Mouse (Mus musculus): Measurements from ENCODE around the gene 3110009E18Rik. TPM values are rescaled to one million over a fixed set of nuclear protein-coding genes. Genes with fewer than 3 reads are reported as not detected.

Gene 3110009E18Rik
- polyA plus RNA-seq, 1 experiment from 2014 or later = 20.7 TPM

DNA sequence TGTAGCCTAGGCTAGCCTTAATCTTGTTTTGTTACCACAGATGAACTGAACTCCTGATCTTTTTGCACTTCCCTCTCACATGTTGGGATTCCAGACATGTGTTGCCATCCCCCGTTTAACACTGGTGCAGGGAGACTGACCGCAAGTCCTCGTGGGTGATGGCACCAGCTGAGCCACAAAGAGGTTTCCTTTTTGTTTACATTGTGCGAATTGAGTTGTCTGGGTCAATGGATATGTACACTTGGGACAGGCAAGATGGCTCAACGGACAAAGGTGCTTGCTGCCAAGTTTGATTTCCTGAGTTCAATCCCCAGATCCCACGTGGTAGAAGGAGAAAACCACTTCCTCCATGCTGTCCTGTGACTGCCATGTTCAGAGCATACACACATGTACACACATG, 71.3 kb downstream of the 3110009E18Rik start:
- H3K27ac ChIP-seq (replicated peaks) = no peak overlapping the region
- H3K36me3 ChIP-seq (replicated peaks) = no peaks in the 10 kb centered on the region
- 81% methylated on average over 6 of the region's 6 CpGs for WGBS
- no peaks in the 10 kb centered on the region for H3K9me3 ChIP-seq
- H3K27me3 ChIP-seq (replicated peaks; ENCODE audit: low read depth, poor library complexity, severe bottlenecking) = no peaks in the 10 kb centered on the region
- peaks cover 3% of the 10 kb centered on the region; the same call in 1 of the 2 replicates for H3K4me1 ChIP-seq
- H3K4me3 ChIP-seq = no peak overlapping the region
- no peak for DNase-seq (ENCODE audit: low spot score)

DNA sequence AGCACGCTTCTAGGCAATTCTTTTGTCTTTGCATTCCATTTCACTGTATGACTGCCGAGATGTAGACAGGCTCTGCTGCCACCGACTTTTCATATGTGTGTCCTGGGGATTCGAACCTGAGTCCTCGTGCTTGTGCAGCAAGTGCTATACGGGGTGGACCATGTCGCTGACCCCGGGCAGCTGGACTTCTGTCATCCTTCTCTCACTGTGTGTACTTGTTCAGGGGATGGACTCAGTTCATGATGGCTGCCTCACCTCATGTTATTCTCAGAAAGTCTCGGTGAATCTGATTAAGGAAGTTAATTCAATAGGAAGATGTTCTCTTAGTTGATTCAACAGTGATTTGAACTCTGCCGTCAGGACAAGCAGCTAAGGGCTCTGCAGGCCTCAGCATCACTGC, 72.6 kb downstream of the 3110009E18Rik start:
- no peaks in the 10 kb centered on the region for H3K36me3 ChIP-seq (replicated peaks)
- no peaks in the 10 kb centered on the region for H3K9me3 ChIP-seq
- WGBS = 92% methylated on average over 10 of the region's 10 CpGs
- H3K27ac ChIP-seq (replicated peaks) = no peak overlapping the region
- no peak for DNase-seq (ENCODE audit: low spot score)
- no peaks in the 10 kb centered on the region for H3K27me3 ChIP-seq (replicated peaks; ENCODE audit: low read depth, poor library complexity, severe bottlenecking)
- no peak overlapping the region for H3K4me3 ChIP-seq
- peaks cover 6% of the 10 kb centered on the region; the same call in 1 of the 2 replicates for H3K4me1 ChIP-seq

DNA sequence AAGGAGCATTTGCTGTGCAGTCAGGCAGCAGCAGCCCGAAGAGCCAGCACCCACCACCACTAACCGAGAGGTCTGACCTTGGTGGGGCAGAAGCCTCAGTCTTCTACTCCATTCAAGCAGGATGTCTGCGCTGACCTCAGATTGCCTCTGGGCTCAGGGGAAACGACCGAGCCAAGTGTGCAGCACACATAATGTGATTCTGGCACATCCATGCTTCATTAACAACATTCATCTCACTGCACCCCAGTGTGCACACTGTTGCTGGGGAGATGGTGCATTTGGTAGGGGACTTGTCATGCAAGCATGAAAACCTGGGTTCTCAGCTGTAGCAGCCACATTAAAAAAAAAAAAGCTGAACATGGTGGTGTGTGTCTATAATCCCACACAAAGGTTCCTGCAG, 75.0 kb downstream of the 3110009E18Rik start:
- DNase-seq (ENCODE audit: low spot score) = no peak
- Histone ChIP-seq H3K4me1 (peaks cover 6% of the 10 kb centered on the region; the same call in 1 of the 2 replicates), H3K4me3 (no peak overlapping the region), H3K9me3 (no peaks in the 10 kb centered on the region), H3K27ac (replicated peaks) (no peak overlapping the region), H3K36me3 (replicated peaks) (no peaks in the 10 kb centered on the region), H3K27me3 (replicated peaks; ENCODE audit: low read depth, poor library complexity, severe bottlenecking) (no peaks in the 10 kb centered on the region)
- WGBS = 63% methylated on average over 5 of the region's 5 CpGs

DNA sequence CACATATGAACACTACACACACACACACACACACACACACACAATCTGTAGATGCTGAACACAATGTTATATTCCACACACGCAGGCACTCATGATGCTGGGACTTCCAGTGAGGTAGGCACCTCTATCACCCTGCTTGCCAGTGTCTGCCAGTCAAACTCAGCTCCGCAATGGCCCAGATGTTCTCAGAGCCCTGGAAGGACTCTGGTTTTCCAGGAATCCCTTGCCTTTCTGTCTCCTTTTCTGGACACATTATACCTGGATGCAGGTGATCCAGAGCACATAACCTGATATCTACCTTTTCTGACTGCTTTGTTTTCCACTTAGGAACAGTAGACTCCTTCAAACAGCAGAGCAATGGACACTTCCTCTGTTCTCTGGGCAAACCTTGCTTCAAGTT, 75.7 kb downstream of the 3110009E18Rik start:
- Histone ChIP-seq H3K36me3 (replicated peaks) (no peaks in the 10 kb centered on the region), H3K9me3 (no peaks in the 10 kb centered on the region), H3K27ac (replicated peaks) (no peak overlapping the region), H3K4me1 (peaks cover 6% of the 10 kb centered on the region; the same call in 1 of the 2 replicates), H3K27me3 (replicated peaks; ENCODE audit: low read depth, poor library complexity, severe bottlenecking) (no peaks in the 10 kb centered on the region), H3K4me3 (no peak overlapping the region)
- no peak for DNase-seq (ENCODE audit: low spot score)
- 89% methylated on average over 2 of the region's 2 CpGs for WGBS

DNA sequence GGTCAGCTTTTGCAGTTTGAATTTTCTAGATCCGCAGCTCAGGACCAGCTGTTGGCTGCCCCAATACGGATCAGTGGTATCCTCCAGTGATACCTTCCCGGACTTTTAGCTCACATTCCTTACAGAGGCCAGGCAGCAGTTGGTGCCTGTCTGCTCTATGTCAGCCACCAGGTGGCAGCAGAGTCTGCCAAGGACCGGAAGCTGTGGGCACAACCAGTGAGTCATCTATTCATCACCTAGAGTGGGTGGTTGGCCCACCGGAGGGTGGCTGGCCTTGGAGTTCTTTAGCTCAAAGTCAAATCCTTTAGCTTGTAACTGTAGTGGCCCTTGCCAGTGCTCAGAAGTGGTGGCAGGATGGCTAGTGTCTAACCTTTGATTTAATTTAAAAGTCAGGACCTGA, 76.2 kb downstream of the 3110009E18Rik start:
- H3K4me3 ChIP-seq = no peak overlapping the region
- no peaks in the 10 kb centered on the region for H3K9me3 ChIP-seq
- DNase-seq (ENCODE audit: low spot score) = peak; percentile 79
- 19% methylated on average over 5 of the region's 5 CpGs for WGBS
- H3K27ac ChIP-seq (replicated peaks) = no peak overlapping the region
- no peaks in the 10 kb centered on the region for H3K27me3 ChIP-seq (replicated peaks; ENCODE audit: low read depth, poor library complexity, severe bottlenecking)
- no peaks in the 10 kb centered on the region for H3K36me3 ChIP-seq (replicated peaks)
- peaks cover 6% of the 10 kb centered on the region; the same call in 1 of the 2 replicates for H3K4me1 ChIP-seq

DNA sequence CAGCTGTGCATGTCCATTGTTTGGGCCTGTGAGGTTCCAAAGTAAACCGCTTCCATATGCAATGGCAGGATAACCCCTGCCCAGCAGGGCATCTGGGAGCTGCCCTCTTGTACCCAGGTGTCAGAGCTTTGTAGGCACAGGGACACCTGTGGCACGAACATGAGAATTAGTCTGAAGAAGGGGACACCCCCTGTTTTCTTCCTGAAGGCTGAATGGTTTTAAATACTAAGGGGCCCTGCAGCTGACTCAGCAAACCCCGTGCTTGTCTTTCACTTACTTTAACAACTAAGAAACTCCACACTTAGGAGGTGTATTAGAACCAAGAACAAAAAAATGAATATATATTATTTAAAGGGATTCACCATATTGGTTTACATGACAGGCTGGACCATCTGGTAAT, 77.2 kb downstream of the 3110009E18Rik start:
- Histone ChIP-seq H3K27ac (replicated peaks) (no peak overlapping the region), H3K27me3 (replicated peaks; ENCODE audit: low read depth, poor library complexity, severe bottlenecking) (no peaks in the 10 kb centered on the region), H3K4me3 (no peak overlapping the region), H3K4me1 (peaks cover 6% of the 10 kb centered on the region; the same call in 1 of the 2 replicates), H3K36me3 (replicated peaks) (no peaks in the 10 kb centered on the region), H3K9me3 (no peaks in the 10 kb centered on the region)
- WGBS = 52% methylated on average over 3 of the region's 3 CpGs
- DNase-seq (ENCODE audit: low spot score) = no peak

DNA sequence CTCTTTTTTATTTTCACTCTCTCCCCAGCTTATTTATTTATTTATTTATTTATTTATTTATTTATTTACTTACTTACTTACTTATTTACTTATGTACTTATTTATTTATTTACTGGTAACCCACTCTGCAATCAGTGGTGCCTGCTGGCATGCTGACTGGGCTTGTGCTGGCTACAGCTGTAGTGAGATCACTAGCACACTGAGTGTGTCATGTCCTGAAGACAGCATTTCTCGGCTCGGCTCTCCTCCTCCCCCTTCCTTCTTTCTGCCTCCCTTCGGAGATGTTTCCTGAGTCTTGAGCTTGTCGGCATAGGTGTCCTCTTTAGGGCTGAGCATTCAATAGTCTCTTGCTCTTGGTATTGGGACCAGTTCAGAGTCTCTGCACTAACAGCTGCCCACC, 78.0 kb downstream of the 3110009E18Rik start:
- WGBS = 80% methylated on average over 4 of the region's 4 CpGs
- H3K36me3 ChIP-seq (replicated peaks) = no peaks in the 10 kb centered on the region
- no peak overlapping the region for H3K4me3 ChIP-seq
- peaks cover 6% of the 10 kb centered on the region; the same call in 1 of the 2 replicates for H3K4me1 ChIP-seq
- no peak for DNase-seq (ENCODE audit: low spot score)
- H3K27ac ChIP-seq (replicated peaks) = no peak overlapping the region
- no peaks in the 10 kb centered on the region for H3K27me3 ChIP-seq (replicated peaks; ENCODE audit: low read depth, poor library complexity, severe bottlenecking)
- H3K9me3 ChIP-seq = no peaks in the 10 kb centered on the region

DNA sequence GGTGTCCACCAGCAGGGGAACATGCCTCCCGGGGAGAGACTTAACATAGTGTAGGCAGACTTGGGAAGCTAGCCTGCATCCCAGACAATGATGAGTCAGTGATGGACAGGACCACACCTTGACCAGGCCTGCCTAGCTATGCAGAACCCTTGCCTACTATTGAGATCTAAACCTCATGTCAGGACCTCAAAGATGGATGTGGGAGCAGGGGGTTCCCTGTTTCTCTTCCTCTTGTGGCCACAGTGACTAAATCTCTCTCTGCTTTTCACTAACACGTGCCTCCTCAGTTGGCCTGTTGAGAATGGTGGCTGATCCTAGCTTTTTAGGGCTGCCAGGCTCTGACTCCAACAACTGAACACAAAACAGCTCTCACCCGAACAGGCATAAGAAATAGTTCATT, 81.6 kb downstream of the 3110009E18Rik start:
- Histone ChIP-seq H3K4me3 (no peak overlapping the region), H3K36me3 (replicated peaks) (no peaks in the 10 kb centered on the region), H3K4me1 (peaks cover 3% of the 10 kb centered on the region; the same call in 1 of the 2 replicates), H3K27me3 (replicated peaks; ENCODE audit: low read depth, poor library complexity, severe bottlenecking) (0 out of 2 replicates have a peak, but pooled peaks cover 3% of the 10 kb centered on the region), H3K27ac (replicated peaks) (no peak overlapping the region), H3K9me3 (no peaks in the 10 kb centered on the region)
- 69% methylated on average over 3 of the region's 3 CpGs for WGBS
- DNase-seq (ENCODE audit: low spot score) = no peak

DNA sequence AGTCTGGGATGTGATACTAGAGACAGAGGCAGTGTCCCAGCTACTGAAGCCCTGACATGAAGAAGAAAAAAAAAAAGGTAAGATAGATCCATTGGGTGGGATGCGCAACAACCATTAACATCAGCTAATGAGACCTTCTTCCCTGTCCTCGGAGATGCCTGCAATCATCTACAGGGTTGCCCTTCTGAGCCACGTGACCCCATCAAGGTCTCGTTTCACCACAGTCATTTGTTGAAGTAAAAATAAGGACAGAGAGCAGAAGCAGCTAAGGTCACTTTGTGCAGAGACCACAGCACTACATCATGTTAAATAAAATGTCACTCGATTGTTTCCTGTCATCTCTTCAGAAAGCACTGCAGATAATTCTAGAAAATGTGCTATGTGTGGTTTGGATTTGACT, 82.8 kb downstream of the 3110009E18Rik start:
- H3K9me3 ChIP-seq = no peaks in the 10 kb centered on the region
- no peak for DNase-seq (ENCODE audit: low spot score)
- 81% methylated on average over 5 of the region's 5 CpGs for WGBS

DNA sequence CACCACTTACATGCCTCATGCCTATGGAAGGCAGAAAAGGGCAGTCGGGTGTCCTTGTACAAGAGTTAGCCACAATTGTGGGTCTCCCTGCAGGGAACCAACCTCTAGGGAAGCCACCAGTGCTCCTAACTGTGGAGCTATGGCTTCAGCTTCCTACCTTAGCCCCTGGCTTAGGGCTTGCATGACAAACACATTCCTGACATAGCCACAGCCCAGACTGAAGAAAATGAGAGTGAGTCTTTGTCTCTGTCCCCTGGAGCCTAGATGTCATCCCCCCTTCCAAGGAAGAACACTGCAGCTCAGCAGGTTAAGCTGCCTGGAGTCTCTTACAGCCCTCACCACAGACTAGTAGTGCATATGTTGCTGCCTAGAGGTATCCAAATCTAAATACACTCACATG, 83.8 kb downstream of the 3110009E18Rik start:
- no peaks in the 10 kb centered on the region for H3K4me1 ChIP-seq
- H3K27me3 ChIP-seq (replicated peaks; ENCODE audit: low read depth, poor library complexity, severe bottlenecking) = 0 out of 2 replicates have a peak, but pooled peaks cover 3% of the 10 kb centered on the region
- no peak for DNase-seq (ENCODE audit: low spot score)
- no peak overlapping the region for H3K4me3 ChIP-seq
- H3K27ac ChIP-seq (replicated peaks) = no peak overlapping the region
- H3K36me3 ChIP-seq (replicated peaks) = no peaks in the 10 kb centered on the region
- H3K9me3 ChIP-seq = no peaks in the 10 kb centered on the region
- WGBS = 25% methylated on average over 1 of the region's 1 CpGs

More for the DNA sequence above, 82.8 kb downstream of the 3110009E18Rik start:
- Histone ChIP-seq H3K27ac (replicated peaks) (no peak overlapping the region), H3K36me3 (replicated peaks) (no peaks in the 10 kb centered on the region), H3K27me3 (replicated peaks; ENCODE audit: low read depth, poor library complexity, severe bottlenecking) (0 out of 2 replicates have a peak, but pooled peaks cover 3% of the 10 kb centered on the region), H3K4me1 (no peaks in the 10 kb centered on the region), H3K4me3 (no peak overlapping the region)

DNA sequence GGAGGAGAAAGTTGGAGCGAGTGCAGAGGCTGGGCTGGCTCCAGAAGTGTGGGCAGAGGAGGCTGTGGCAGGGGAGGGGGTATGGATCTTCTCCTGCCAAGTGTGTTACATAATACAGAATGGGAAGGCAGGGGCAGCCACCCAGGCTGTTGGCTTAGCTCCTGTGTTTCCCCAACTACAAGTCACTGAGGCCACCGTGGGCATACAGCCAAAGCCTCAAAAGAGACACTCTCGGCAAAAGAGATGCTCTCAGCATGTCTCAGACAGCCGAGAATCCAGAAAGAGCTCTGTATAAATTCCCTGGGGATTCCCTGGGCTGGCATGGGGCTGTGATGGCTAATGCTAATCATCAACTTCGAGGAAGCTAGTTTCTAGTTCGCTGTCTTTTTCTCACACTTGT, 86.6 kb downstream of the 3110009E18Rik start:
- DNase-seq (ENCODE audit: low spot score) = no peak
- H3K4me1 ChIP-seq = no peaks in the 10 kb centered on the region
- no peaks in the 10 kb centered on the region for H3K36me3 ChIP-seq (replicated peaks)
- H3K9me3 ChIP-seq = no peaks in the 10 kb centered on the region
- no peak overlapping the region for H3K27ac ChIP-seq (replicated peaks)
- H3K27me3 ChIP-seq (replicated peaks; ENCODE audit: low read depth, poor library complexity, severe bottlenecking) = 0 out of 2 replicates have a peak, but pooled peaks cover 3% of the 10 kb centered on the region
- 75% methylated on average over 6 of the region's 6 CpGs for WGBS
- no peak overlapping the region for H3K4me3 ChIP-seq

DNA sequence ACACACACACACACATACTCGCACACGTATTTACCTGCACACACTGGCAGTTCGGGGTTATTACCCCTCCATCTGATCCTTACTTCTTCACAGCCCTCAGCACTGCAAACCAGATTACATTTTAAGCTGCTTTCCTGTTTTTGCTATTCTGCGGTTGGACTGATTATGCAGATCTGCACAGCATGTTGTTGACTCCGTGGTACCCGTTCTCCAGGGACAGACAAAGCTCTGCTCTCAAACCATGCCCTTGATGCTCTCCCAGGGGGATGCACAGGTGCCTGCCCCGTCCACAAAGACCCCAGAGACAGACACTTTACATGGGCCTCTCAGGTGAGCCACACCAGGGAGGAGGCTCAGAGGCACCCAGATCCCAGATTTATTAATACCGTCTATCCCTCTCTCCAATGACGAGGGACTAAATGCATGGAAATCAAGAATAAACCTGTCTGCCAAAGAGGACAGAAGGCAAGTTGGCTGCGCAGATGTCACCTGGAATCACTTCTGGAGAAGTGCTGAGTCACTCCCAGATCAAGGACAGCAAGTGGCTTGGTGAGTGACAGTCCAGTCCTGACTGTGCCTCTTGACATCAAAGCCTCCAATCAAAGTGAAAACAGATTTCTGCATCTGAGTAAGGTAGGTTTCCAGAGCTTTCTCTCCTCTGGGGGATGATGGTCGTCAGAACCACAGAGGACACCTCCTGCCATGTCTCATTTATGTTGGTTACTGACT, 87.7 kb downstream of the 3110009E18Rik start:
- no peak for DNase-seq (ENCODE audit: low spot score)
- no peaks in the 10 kb centered on the region for H3K4me1 ChIP-seq
- no peak overlapping the region for H3K4me3 ChIP-seq
- H3K27ac ChIP-seq (replicated peaks) = no peak overlapping the region
- 79% methylated on average over 11 of the region's 11 CpGs for WGBS
- H3K9me3 ChIP-seq = no peaks in the 10 kb centered on the region
- H3K27me3 ChIP-seq (replicated peaks; ENCODE audit: low read depth, poor library complexity, severe bottlenecking) = 0 out of 2 replicates have a peak, but pooled peaks cover 3% of the 10 kb centered on the region
- no peaks in the 10 kb centered on the region for H3K36me3 ChIP-seq (replicated peaks)

DNA sequence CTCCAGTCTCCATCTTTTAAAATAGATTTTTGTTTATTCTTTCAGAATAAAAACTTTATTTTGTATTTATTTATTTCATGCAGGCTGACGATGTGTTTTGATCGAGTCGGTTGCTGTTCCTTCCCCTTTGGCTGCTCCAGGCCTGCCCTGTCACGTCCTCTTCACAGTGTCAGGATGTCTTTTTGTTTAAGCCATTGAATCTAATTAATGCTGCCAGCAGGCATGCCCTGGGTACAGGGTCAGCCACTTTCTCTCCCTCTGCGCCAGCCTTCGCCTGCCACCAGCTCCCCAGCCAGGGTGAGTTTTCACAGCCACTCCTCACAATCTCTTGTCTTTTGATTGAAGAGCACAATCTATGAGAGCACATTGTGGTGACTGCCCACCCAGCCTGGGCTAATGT, 99.9 kb downstream of the 3110009E18Rik start:
- DNase-seq (ENCODE audit: low spot score) = no peak
- WGBS = 67% methylated on average over 6 of the region's 6 CpGs
- no peaks in the 10 kb centered on the region for H3K36me3 ChIP-seq (replicated peaks)
- H3K27me3 ChIP-seq (replicated peaks; ENCODE audit: low read depth, poor library complexity, severe bottlenecking) = no peaks in the 10 kb centered on the region
- no peak overlapping the region for H3K4me3 ChIP-seq
- no peaks in the 10 kb centered on the region for H3K9me3 ChIP-seq
- H3K4me1 ChIP-seq = 0 out of 2 replicates have a peak, but pooled peaks cover 4% of the 10 kb centered on the region
- no peak overlapping the region for H3K27ac ChIP-seq (replicated peaks)

Data from embryonic facial prominence, embryonic 10.5 days (tissue).